Mouse (Mus musculus): Measurements from ENCODE around the gene Xkr8.
"Not testable (repeated sequence)": the region's sequence is repeated elsewhere in the genome, so short reads cannot be mapped to it uniquely, and the experiment has no call there.

The Xkr8 gene

DNA sequence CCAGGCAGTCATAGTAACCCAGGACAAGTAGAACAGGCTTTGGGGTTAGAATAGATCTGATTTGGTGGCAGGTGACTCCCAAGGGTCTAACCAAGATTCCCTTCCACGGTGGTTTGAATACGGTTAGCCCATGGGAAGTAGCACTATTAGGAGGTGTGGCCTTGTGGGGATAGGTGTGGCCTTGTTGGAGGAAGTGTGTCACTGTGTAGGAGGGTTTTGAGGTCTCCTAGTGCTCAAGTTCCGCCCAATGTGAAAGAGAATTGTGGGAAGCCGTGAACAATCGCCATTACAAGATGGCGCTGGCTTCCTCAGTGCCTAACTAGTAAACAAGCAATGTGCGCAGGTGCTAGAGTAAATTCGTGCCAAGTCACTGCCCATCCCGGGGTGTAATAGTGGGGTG is 4.8 kb upstream of the Xkr8 start:
- DNase-seq (ENCODE audit: low spot score) = not testable (repeated sequence)

DNA sequence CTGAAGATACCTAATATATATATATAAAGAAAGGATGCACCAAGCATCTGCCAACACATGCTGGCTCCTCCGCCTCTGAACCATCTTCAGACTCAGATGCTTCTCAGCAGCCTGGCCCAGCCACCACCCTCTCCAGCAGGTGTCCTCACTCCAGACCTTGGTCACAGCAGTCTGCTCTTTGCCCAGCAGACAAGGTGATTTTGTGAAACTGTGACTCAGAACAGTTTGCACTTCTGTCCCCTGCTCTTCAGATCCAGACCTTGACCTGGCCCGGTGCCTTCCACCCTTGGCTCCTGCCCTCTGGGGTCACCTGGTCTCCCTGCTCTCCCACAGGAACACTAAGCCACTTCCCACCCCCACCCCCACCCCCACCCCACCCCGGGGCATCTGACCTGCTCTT is 3.5 kb upstream of the Xkr8 start:
- no peak for DNase-seq (ENCODE audit: low spot score)

DNA sequence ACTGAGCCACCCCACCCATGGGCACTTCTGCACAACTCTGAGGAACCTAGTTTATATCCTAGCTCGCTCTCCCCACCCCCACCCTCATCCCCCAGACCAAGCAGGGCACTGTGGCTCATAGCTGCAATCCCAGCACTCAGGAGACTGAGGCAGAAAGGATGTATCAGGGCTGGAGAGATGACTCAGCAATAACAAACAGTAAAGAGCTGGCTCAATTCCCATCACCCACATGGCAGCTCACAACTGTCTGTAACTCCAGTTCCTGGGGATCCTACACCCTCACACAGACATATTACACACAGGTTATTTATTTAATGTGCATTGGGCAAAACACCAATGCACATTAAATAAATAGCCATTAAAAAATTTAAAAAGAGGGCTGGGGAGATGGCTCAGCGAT is 3.0 kb upstream of the Xkr8 start:
- DNase-seq (ENCODE audit: low spot score) = no peak

DNA sequence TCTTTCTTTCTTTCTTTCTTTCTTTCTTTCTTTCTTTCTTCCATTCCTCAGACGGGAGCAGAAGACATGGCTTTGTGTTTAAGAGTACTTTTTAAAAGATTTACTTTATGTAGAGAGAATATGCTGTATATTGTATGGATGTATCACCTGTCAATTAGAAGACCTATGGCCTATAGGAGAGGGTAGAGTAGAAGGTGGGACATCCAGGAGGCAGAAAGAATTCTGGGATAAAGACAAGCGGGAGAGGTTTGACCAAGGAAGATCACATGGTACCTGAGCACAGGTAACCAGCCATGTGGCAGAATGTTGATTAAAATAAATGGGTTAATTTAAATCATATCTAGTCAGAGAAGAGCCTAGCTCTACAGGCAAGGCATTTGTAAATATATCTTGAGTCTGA is 2.4 kb upstream of the Xkr8 start:
- no peak for DNase-seq (ENCODE audit: low spot score)

DNA sequence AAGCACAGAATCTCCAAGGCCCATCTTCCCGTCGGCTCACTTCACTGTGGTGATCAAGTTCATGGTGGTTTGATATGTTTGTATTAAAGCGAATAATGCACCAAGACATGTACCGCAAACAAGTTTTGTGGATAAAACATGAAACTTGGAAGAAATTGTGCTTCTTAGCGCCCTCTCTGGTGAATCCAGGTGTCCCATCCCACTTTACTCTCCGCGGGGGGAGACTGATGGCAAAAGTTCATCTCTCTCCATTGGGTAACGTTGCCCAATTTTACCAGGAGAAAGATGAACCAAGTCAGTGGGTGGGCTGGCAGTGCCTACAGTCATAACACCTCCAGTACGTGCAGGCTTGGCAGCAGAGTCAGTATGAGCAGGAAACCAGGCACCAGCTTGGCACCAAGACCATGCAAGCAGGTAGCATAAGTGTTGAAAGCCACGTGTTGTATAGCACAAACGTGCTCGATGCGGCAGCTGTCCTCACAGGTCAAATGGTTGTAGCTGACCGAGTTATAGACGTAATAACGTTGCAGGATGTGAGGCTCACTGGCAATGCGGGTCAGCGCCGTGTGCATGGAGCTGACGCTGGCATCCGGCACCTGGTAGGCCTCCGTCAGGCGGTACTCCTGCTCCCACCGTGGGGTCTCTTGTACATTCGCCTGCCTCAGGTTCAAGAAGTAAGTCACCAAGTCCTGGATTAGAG is 875 bp upstream of the Xkr8 start:
- DNase-seq (ENCODE audit: low spot score) = no peak

DNA sequence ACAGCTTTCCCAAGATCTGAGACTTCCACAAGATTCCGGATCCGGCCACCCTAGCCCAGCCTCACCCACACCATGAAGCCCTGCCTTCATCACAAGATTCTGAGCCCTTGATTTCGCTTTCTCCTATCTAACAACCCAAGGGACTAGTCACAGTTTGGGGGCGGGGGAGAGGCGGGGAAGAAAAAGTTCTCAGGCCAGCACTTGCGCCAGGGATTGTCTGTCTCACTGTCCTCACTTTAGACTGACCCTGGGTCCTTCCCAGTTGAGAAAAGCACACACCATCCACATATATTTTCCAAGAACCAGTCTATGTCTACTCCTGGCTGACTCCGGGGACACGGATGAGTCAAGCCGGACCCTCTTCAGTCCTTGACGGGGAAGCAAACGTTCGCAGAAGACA is 730 bp downstream of the Xkr8 start:
- no peak for DNase-seq (ENCODE audit: low spot score)

DNA sequence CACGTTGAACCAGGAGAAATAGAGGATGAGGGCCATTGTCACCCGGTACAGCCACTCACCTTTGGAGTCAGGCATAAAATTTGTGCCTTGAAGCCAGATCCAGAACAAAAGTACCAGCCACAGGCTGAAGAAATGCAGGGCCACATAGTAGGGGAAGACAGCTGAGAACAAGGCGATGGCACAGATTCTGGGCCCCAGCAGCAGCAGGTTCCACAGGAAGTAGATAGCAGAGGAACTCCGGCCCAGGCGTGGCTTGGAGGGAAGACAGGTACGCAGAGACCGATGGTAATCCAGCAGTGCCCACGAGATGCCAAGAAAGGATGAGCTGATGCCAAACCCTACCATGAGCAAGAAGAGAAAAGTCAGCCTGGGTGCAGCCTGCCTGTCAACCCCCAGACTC is 4.1 kb downstream of the Xkr8 start:
- DNase-seq (ENCODE audit: low spot score) = no peak

DNA sequence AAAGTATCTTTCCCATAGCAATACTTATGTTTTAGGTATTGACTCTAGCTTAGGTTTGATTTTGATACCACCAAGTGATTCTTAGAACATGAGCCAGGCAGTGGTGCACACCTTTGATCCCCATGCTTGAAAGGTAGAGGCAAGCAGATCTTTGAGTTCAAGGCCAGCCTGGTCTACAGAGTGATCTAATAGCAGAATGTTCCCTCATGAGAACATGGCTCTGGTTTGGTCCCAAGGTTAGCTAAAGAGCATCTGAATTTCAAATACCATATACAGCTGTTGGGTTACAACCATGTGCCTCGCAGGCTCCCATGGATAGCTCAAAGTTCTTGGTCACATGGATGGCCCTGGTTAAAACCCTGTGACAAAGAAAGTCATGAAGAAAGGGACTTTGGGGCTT is 14.1 kb downstream of the Xkr8 start:
- DNase-seq (ENCODE audit: low spot score) = no peak

DNA sequence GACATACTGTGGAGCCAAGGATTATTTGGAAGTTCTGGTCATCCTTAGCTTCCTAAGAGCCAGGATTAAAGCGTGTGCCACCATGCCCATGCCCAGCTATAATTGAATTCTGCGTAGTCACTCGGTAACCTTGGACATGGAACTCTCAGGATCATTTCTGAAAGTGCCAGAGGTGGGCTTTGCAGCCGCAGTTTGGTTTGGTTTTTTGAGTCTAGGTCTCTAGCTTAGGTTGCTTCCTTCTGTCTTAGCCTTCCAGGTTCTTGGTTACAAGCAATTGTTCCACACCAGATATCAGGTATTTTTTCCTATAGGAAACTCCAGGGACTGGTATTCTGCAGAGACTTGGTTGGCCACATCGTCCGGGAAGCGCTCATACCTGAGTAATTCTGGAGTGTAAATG is 19.2 kb downstream of the Xkr8 start:
- no peak for DNase-seq (ENCODE audit: low spot score)

DNA sequence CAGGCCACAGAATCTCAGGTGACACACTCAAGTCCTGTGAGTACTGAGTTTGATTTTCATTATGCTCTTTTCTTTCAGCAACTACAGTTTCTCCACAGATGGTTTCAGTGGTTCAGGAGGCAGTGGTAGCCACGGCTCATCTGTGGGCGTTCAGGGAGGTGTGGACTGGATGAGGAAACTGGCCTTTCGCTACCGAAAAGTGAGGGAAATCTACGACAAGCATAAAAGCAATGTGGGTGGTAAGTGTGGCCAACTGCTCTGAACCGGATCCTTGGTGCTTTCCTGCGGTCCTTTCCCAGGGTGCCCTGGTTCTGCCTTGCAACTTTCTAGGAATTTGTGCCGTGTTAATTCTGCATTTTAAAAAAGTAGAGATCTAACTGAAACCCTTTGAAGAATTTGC is 25.5 kb downstream of the Xkr8 start:
- DNase-seq (ENCODE audit: low spot score) = no peak

DNA sequence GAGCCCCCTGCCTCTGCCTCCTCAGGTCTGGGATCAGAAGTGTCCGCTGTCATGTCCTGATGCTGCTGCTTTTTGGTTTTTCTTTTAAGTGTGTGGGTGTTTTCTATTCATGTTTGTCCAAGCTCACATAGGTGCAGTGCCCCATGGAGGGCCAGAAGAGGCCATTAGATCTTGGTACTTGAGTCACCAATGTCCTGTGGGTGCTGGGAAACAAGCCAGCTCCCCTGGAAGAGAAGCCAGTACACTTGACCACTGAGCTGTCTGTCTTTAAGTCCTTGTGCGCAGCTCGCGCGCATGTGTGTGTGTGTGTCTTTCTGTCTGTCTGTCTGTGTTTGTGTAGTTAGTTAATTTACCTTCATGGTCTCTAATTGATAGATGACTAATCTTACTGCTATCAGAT is 30.3 kb downstream of the Xkr8 start:
- no peak for DNase-seq (ENCODE audit: low spot score)

DNA sequence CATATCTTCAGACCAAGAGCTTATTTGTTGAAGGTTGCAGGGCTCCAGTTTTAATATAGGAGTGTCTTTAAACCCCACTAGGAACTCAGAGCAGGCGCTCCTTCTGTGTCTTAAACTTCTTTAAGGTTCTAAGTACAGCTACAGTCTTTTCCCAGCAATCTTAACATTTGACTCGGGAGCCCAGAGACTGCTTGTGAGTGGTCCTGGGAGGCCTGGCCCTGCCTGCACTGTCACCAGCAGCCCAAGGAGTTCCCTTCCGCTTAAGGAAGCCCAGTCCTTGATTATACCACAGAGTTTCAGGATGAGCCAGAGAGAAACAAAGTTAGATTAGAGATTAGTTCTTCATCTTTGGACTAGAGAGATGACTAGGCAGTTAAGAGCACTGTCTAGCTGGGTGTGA is 39.0 kb downstream of the Xkr8 start:
- DNase-seq (ENCODE audit: low spot score) = no peak

DNA sequence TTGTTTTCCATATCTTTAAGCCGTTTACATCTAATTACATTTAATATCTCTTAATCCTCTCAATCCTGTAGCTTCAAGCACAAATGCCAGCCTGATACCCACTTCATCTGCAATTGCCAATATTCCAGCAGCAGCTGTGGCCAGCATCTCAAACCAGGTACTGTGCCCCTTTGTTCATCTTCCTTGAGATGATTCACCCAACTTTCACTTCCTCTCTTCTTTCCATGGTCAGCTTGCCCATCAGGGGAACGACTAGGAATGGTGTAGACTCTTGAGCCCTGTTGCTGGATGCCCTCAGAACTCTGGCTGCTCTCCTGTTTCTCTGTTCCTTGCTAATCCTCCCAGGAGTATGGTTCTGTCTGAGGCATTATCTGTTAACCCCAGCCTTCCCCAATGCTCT is 42.7 kb downstream of the Xkr8 start:
- no peak for DNase-seq (ENCODE audit: low spot score)

DNA sequence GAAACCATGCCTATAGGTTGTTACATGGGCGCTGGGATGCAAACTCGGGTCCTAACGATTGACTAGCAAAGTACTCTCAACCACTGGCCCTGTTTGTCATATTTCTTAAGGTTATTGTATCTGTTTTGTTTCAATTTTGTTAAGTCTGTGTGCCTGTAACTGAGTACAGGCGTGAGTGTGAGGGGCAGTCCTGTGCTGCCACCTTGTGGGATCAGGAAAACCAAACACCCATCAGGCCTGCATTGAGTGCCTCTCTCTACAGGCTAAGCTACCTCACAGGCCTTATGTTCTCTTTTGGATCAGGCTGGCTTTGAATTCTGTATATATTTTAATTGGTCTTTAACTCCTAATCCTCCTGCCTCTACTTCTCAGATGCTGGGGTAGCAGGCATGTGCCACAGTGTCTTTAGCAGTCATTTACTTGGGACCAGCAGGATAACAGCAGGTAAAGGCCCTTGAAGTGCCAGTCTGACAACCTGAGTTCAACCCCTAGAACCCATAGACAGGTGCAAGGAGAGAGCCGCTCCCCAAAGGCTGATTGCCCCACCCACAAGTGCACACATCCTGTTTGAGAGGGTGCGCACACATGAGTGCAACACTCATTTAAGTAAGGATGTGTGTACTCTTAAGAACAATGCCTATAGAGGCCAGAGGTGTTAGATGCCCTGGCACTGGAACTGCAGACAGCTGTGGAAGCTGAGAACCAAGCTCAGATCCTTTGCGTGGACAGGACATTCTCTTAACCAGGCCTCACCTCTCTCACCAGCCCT is 55.4 kb downstream of the Xkr8 start:
- DNase-seq (ENCODE audit: low spot score) = peak; percentile 55
